Mouse (Mus musculus): ENCODE measurements around the gene Ttll6. TPM values are rescaled to one million over a fixed set of nuclear protein-coding genes. Genes with fewer than 3 reads are reported as not detected.

Gene Ttll6
- polyA plus RNA-seq, 1 experiment from 2014 or later, result 0.12 TPM

DNA sequence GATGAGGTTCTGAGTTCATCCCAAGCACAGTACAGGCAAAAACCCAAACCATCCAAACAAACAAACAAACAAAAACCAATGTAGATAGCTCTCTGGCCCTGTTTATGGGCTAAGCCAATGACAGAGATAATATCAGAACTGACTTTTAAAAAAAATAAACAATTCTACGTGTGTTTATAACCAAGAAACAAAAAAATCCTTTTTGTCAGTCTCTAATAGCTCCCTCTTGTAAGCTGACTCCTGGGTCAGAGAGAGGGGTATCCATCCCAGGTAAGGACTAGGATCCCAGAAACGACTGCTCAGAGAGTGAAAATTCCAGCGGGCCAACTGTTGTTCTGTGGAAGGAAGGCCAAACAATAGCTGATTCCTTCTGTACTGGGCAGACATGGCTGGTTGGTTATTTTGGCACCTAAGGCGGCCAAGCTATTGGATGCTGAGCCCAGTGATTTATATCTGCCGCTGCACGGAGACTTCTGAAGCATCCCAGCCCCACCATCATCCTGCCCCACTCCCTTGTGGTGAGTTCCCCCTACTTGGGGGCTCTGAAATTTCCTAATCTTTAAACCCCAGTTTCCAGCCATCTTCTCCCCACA lies 45.4 kb downstream of the Ttll6 start:
- under 1% methylated on average over 6 of the region's 6 CpGs for WGBS
- 0 out of 2 replicates have a peak, but pooled peaks cover 3% of the 10 kb centered on the region for H3K9me3 ChIP-seq (ENCODE audit: control insufficient read depth, low read length)
- H3K4me2 ChIP-seq (replicated peaks; ENCODE audit: low read depth, low read length), result no peak overlapping the region
- H3K27ac ChIP-seq (ENCODE audit: low read depth, low read length), result no peak overlapping the region
- H3K4me1 ChIP-seq (replicated peaks; ENCODE audit: control insufficient read depth, insufficient read depth, low read length), result no peaks in the 10 kb centered on the region
- ATAC-seq (ENCODE audit: low FRiP score) (no peak), DNase-seq (ENCODE audit: low spot score) (peak; percentile 45)
- no peaks in the 10 kb centered on the region for H3K36me3 ChIP-seq (ENCODE audit: control insufficient read depth, insufficient read depth, low read length)
- H3K9ac ChIP-seq (ENCODE audit: low read depth, low read length), result no peak overlapping the region
- H3K27me3 ChIP-seq (ENCODE audit: control insufficient read depth, insufficient read depth, low read length), result peaks cover 94% of the 10 kb centered on the region
- no peak overlapping the region for H3K4me3 ChIP-seq (ENCODE audit: low read depth, low read length)

DNA sequence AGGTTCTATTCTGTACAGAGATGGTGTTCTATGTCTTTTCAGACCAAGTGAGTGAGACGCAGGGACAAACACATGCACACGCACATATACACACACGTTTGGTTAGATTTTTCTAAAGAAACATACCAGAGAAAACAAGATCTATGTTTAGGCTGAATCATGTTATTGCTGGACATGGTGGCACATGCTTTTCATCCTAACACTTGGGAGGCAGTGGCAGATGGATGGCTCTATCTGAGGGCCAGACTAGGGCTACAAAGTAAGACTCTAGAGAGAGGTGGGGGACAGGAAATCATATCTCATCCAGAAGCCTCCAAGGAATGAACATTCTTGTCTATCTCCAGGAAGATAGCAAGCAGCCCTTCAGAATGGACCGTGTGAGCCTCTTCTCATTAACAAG lies 47.5 kb downstream of the Ttll6 start:
- peaks cover 96% of the 10 kb centered on the region for H3K27me3 ChIP-seq (ENCODE audit: control insufficient read depth, insufficient read depth, low read length)
- no peak overlapping the region for H3K4me3 ChIP-seq (ENCODE audit: low read depth, low read length)
- 0 out of 2 replicates have a peak, but pooled peaks cover 3% of the 10 kb centered on the region for H3K9me3 ChIP-seq (ENCODE audit: control insufficient read depth, low read length)
- H3K4me2 ChIP-seq (replicated peaks; ENCODE audit: low read depth, low read length), result no peak overlapping the region
- no peaks in the 10 kb centered on the region for H3K4me1 ChIP-seq (replicated peaks; ENCODE audit: control insufficient read depth, insufficient read depth, low read length)
- no peak overlapping the region for H3K9ac ChIP-seq (ENCODE audit: low read depth, low read length)
- 27% methylated on average over 4 of the region's 4 CpGs for WGBS
- H3K27ac ChIP-seq (ENCODE audit: low read depth, low read length), result no peak overlapping the region
- H3K36me3 ChIP-seq (ENCODE audit: control insufficient read depth, insufficient read depth, low read length), result no peaks in the 10 kb centered on the region
- DNase-seq (ENCODE audit: low spot score) (peak; percentile 24), ATAC-seq (ENCODE audit: low FRiP score) (no peak)

DNA sequence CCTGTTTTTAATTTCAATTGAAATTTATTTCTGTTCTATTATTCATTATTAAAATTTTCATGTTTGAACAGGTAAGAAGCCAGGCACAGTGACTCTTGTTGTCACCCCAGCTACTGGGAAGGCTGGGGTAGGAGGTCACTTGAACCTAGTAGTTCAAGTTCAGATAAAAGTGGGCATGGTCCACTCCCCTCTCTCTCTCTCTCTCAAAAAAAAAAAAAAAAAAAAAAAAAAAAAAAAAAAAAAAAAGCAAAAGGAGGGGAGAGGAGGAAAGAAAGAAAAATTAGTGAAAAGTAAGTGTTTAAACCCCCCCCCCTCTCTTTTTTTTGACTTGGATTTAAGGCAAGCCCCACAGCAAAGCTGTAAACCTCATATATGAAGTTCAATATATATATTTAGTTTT lies 50.6 kb downstream of the Ttll6 start:
- H3K36me3 ChIP-seq (ENCODE audit: control insufficient read depth, insufficient read depth, low read length), result no peaks in the 10 kb centered on the region
- H3K27ac ChIP-seq (ENCODE audit: low read depth, low read length), result no peak overlapping the region
- no peaks in the 10 kb centered on the region for H3K4me1 ChIP-seq (replicated peaks; ENCODE audit: control insufficient read depth, insufficient read depth, low read length)
- ATAC-seq (ENCODE audit: low FRiP score) (no peak), DNase-seq (ENCODE audit: low spot score) (no peak)
- H3K9me3 ChIP-seq (ENCODE audit: control insufficient read depth, low read length), result 0 out of 2 replicates have a peak, but pooled peaks cover 3% of the 10 kb centered on the region
- H3K27me3 ChIP-seq (ENCODE audit: control insufficient read depth, insufficient read depth, low read length), result peaks cover 99% of the 10 kb centered on the region
- no peak overlapping the region for H3K4me2 ChIP-seq (replicated peaks; ENCODE audit: low read depth, low read length)
- H3K4me3 ChIP-seq (ENCODE audit: low read depth, low read length), result no peak overlapping the region
- H3K9ac ChIP-seq (ENCODE audit: low read depth, low read length), result no peak overlapping the region

DNA sequence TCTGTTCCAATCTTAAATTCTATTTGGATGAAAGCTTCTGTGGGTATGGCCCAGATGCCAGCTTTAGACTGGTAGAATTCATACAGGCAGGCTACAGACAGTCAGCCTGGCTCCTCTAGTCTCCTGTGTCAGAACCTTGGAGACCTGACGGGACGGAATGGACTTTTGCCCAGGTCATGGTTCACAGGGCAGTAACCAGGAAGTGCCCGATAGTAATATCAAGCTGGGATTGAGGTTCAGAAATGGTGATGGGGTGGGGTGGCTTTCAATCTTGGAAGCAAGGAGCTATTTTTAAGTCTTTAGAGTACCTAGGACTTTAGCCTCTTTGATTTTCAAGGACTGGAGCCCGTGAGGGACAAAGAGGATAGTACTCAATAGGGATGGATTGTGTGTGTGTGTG lies 53.7 kb downstream of the Ttll6 start:
- peaks cover 98% of the 10 kb centered on the region for H3K27me3 ChIP-seq (ENCODE audit: control insufficient read depth, insufficient read depth, low read length)
- H3K4me1 ChIP-seq (replicated peaks; ENCODE audit: control insufficient read depth, insufficient read depth, low read length), result no peaks in the 10 kb centered on the region
- ATAC-seq (ENCODE audit: low FRiP score) (no peak), DNase-seq (ENCODE audit: low spot score) (peak; percentile 10)
- H3K27ac ChIP-seq (ENCODE audit: low read depth, low read length), result no peak overlapping the region
- H3K4me3 ChIP-seq (ENCODE audit: low read depth, low read length), result no peak overlapping the region
- H3K9ac ChIP-seq (ENCODE audit: low read depth, low read length), result no peak overlapping the region
- 0 out of 2 replicates have a peak, but pooled peaks cover 3% of the 10 kb centered on the region for H3K9me3 ChIP-seq (ENCODE audit: control insufficient read depth, low read length)
- H3K4me2 ChIP-seq (replicated peaks; ENCODE audit: low read depth, low read length), result no peak overlapping the region
- WGBS, result 15% methylated on average over 4 of the region's 4 CpGs
- no peaks in the 10 kb centered on the region for H3K36me3 ChIP-seq (ENCODE audit: control insufficient read depth, insufficient read depth, low read length)

DNA sequence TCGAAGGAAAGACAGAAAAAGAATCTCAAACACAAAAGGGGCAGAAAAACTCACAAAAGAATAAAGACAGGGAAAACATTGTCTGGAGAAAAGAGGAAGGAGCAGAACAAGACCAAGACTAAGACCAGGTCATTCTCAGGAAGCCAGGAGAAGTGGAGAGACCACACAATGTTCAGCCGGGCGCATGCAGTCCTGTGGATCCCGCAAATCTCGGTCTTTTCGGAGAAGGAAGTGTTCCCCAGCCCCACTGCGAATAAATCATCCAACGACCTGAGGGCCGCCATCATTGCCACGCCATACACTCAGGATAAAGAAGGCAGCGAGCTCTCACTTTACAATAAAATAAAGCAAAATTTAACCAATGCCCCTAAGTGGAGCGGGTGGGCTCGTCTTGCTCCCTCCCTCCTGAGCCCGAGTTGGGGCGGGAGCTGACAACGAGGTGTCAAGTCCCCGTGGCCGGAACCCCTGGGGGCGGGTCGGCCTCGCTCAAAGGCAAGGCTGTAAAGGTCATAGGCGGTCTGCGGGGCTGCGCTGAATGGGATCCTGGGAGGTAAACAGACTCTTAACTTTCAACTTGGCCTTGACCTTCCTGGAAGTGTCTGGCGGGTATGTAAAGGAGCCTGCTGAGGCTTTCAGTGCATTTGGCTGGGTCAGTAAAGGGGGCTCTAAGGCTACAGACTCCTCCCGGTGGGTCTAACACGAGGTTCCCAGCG lies 56.4 kb downstream of the Ttll6 start:
- H3K27me3 ChIP-seq (ENCODE audit: control insufficient read depth, insufficient read depth, low read length), result peaks cover 98% of the 10 kb centered on the region
- no peak overlapping the region for H3K27ac ChIP-seq (ENCODE audit: low read depth, low read length)
- DNase-seq (ENCODE audit: low spot score) (peak; percentile 65), ATAC-seq (ENCODE audit: low FRiP score) (no peak)
- no peak overlapping the region for H3K4me2 ChIP-seq (replicated peaks; ENCODE audit: low read depth, low read length)
- no peaks in the 10 kb centered on the region for H3K4me1 ChIP-seq (replicated peaks; ENCODE audit: control insufficient read depth, insufficient read depth, low read length)
- H3K9ac ChIP-seq (ENCODE audit: low read depth, low read length), result no peak overlapping the region
- under 1% methylated on average over 28 of the region's 28 CpGs for WGBS
- H3K4me3 ChIP-seq (ENCODE audit: low read depth, low read length), result no peak overlapping the region
- no peaks in the 10 kb centered on the region for H3K36me3 ChIP-seq (ENCODE audit: control insufficient read depth, insufficient read depth, low read length)
- H3K9me3 ChIP-seq (ENCODE audit: control insufficient read depth, low read length), result no peaks in the 10 kb centered on the region

DNA sequence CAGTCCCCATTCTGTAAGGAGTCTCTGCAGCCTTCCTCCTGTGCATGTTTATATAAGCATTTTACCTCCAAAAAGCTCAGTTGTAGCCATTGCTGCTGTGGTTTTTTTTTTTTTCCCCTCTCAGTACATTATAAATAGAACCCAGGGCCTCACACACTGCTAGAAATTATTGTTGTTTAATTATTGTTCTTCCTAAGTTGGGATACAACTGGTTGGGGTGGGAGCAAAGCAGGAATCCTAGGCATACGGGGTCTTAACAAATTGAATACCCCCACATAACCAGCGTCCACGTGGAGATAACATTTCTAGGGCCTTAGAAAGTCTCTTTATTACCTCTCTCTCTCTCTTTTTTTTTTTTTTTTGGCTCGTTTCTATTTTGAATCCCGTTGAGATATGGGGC lies 57.5 kb downstream of the Ttll6 start:
- H3K9me3 ChIP-seq (ENCODE audit: control insufficient read depth, low read length), result no peaks in the 10 kb centered on the region
- ATAC-seq (ENCODE audit: low FRiP score) (no peak), DNase-seq (ENCODE audit: low spot score) (no peak)

DNA sequence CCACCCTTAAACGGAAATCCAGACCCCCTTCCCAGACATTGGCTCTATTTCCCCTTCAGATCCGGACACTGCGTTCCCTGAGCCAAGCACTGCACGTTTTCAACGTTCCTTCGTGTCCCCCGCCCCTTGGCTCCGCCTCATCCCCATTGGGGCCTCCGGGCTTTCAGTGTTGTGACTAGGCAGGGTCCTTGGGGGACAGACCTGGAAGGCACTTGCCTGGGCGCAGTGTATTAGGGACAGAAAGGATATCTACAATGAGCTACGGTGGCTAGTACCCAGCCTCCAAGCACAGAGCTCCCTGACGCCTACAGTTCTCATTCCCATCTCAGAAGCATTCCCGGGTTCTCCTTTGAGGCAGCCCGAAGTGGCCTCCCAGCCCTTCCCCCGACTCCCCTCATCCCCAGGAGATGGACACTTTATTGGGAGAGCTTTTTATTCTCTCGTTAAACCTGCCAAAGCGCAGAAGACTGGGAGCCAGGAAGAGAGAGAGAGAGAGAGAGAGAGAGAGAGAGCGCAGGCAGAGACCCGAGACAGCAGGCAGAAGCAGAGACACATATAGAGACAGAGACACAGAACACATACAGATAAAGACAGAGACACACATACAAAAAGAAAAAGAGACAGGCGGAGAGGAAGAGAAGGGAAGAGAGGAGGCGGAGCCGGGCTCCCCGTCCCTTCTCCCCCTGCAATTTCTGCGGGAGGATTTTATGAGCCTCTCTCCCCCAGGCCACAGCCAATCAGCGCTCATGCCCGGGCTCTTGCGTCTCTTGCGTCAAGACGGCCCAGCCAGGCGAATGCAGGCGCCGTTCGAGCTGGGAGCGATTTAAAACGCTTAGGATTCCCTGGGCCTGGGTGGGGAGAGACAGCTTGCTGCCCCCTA lies 60.2 kb downstream of the Ttll6 start, which contains the start of gene Hoxb13:
Gene Hoxb13 (plus strand): TSS at position 796 of the 880 bp plus-strand sequence.
- peak; percentile 68 for DNase-seq (ENCODE audit: low spot score)
- Histone ChIP-seq H3K4me1 (replicated peaks; ENCODE audit: control insufficient read depth, insufficient read depth, low read length) (no peaks in the 10 kb centered on the region), H3K27me3 (ENCODE audit: control insufficient read depth, insufficient read depth, low read length) (peaks cover 98% of the 10 kb centered on the region), H3K27ac (ENCODE audit: low read depth, low read length) (no peak within 1 kb of the TSS), H3K9me3 (ENCODE audit: control insufficient read depth, low read length) (no peaks in the 10 kb centered on the region), H3K4me3 (ENCODE audit: low read depth, low read length) (no peak within 1 kb of the TSS; the same call in 1 of the 2 replicates), H3K9ac (ENCODE audit: low read depth, low read length) (no peak within 1 kb of the TSS), H3K4me2 (replicated peaks; ENCODE audit: low read depth, low read length) (no peak within 1 kb of the TSS), H3K36me3 (ENCODE audit: control insufficient read depth, insufficient read depth, low read length) (no peaks in the 10 kb centered on the region)
- ATAC-seq (ENCODE audit: low FRiP score), result no peak
- WGBS, result under 1% methylated on average over 35 of the region's 35 CpGs

More for the DNA sequence above, 57.5 kb downstream of the Ttll6 start:
- WGBS, result 9% methylated on average over 5 of the region's 5 CpGs
- Histone ChIP-seq H3K36me3 (ENCODE audit: control insufficient read depth, insufficient read depth, low read length) (no peaks in the 10 kb centered on the region), H3K4me1 (replicated peaks; ENCODE audit: control insufficient read depth, insufficient read depth, low read length) (no peaks in the 10 kb centered on the region), H3K27ac (ENCODE audit: low read depth, low read length) (no peak overlapping the region), H3K27me3 (ENCODE audit: control insufficient read depth, insufficient read depth, low read length) (peaks cover 98% of the 10 kb centered on the region), H3K4me3 (ENCODE audit: low read depth, low read length) (no peak overlapping the region), H3K9ac (ENCODE audit: low read depth, low read length) (no peak overlapping the region), H3K4me2 (replicated peaks; ENCODE audit: low read depth, low read length) (no peak overlapping the region)

DNA sequence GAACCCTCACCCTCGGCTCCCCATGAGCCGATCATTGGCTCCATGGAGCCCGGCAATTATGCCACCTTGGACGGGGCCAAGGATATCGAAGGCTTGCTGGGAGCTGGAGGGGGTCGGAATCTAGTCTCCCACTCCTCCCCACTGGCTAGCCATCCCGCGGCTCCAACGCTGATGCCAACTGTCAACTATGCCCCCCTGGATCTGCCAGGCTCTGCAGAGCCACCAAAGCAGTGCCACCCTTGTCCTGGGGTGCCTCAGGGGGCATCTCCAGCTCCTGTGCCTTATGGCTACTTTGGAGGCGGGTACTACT lies 60.8 kb downstream of the Ttll6 start:
- WGBS, result 1% methylated on average over 10 of the region's 10 CpGs
- Histone ChIP-seq H3K36me3 (ENCODE audit: control insufficient read depth, insufficient read depth, low read length) (no peaks in the 10 kb centered on the region), H3K9me3 (ENCODE audit: control insufficient read depth, low read length) (no peaks in the 10 kb centered on the region), H3K27me3 (ENCODE audit: control insufficient read depth, insufficient read depth, low read length) (peaks cover 98% of the 10 kb centered on the region), H3K4me1 (replicated peaks; ENCODE audit: control insufficient read depth, insufficient read depth, low read length) (no peaks in the 10 kb centered on the region), H3K9ac (ENCODE audit: low read depth, low read length) (no peak overlapping the region), H3K27ac (ENCODE audit: low read depth, low read length) (no peak overlapping the region), H3K4me2 (replicated peaks; ENCODE audit: low read depth, low read length) (no peak overlapping the region), H3K4me3 (ENCODE audit: low read depth, low read length) (no peak overlapping the region; the same call in 1 of the 2 replicates)
- DNase-seq (ENCODE audit: low spot score) (no peak), ATAC-seq (ENCODE audit: low FRiP score) (no peak)

Measured in hindbrain, embryonic 11.5 days (tissue).